Mouse (Mus musculus) left cerebral cortex, postnatal 25 days (tissue): Measurements from ENCODE around the gene Efna4. TPM values are rescaled to one million over a fixed set of nuclear protein-coding genes. Genes with fewer than 3 reads are reported as not detected.

Experiments
- DNase-seq, 2 experiments: peaks; one replicate each; pipeline ENCODE4 v3.0.0; 2022; ENCODE audit warnings: low spot score in 2 of 2, mixed read lengths in 1 of 2
- intact Hi-C: fragments of 180-260 bp; cut with DNase I; formaldehyde crosslinking; loops from one replicate; pipeline ENCODE4 v1.15.1; 2025
- total RNA-seq, 2 experiments: library from RNA; stranded (reverse); gene quantifications; 2 replicates each; pipeline ENCODE4 v1.2.3; 2021

The Efna4 gene
- under 1 TPM; 0.27 to 0.37 TPM for total RNA-seq

- no peak for DNase-seq
- intact Hi-C loops, result loop anchor here (2.0 kb wide), 1 partner anchor 21 kb away; no protein-coding TSS in a partner anchor
These were observed at the start of gene Efna4 for GRCm38 (mm10) chr3:89337721-89338578. Gene Efna4, minus strand, starts transcription at chr3:89338028.

- no peak for DNase-seq
- intact Hi-C loops, result no loop called here
These were observed 48.9 kb upstream of the Efna4 start for GRCm38 (mm10) chr3:89386438-89387420.

GRCm38 (mm10) chr3:89385451-89385850 lies 47.6 kb upstream of the Efna4 start:
- no peak for DNase-seq
- intact Hi-C loops, result no loop called here

- DNase-seq, result no peak
- intact Hi-C loops, result no loop called here
These were observed 46.7 kb upstream of the Efna4 start for GRCm38 (mm10) chr3:89384331-89385076.

GRCm38 (mm10) chr3:89383651-89384255 lies 45.9 kb upstream of the Efna4 start:
- DNase-seq, result no peak
- intact Hi-C loops, result no loop called here

- no peak for DNase-seq
- intact Hi-C loops, result no loop called here
These were observed 45.1 kb upstream of the Efna4 start for GRCm38 (mm10) chr3:89382950-89383349.

- intact Hi-C loops, result no loop called here
- DNase-seq, result no peak
These were observed 44.4 kb upstream of the Efna4 start for GRCm38 (mm10) chr3:89382033-89382882.

- DNase-seq, result no peak
- intact Hi-C loops, result no loop called here
These were observed 43.4 kb upstream of the Efna4 start for GRCm38 (mm10) chr3:89381233-89381632.

GRCm38 (mm10) chr3:89380711-89381110 lies 42.9 kb upstream of the Efna4 start:
- DNase-seq, result no peak
- intact Hi-C loops, result no loop called here

GRCm38 (mm10) chr3:89380291-89380690 lies 42.5 kb upstream of the Efna4 start:
- intact Hi-C loops, result no loop called here
- DNase-seq, result no peak

GRCm38 (mm10) chr3:89379388-89380131 lies 41.7 kb upstream of the Efna4 start:
- no peak for DNase-seq
- intact Hi-C loops, result loop anchor here (5.0 kb wide), 1 partner anchor 108 kb away; no protein-coding TSS in a partner anchor

GRCm38 (mm10) chr3:89378394-89379067 lies 40.7 kb upstream of the Efna4 start:
- intact Hi-C loops, result loop anchor here (5.0 kb wide), 1 partner anchor 109 kb away; no protein-coding TSS in a partner anchor
- peak; percentile 60 to 70 for DNase-seq

- intact Hi-C loops, result loop anchor here (5.0 kb wide), 1 partner anchor 109 kb away; no protein-coding TSS in a partner anchor
- DNase-seq, result no peak
These were observed 40.0 kb upstream of the Efna4 start for GRCm38 (mm10) chr3:89377831-89378230.

GRCm38 (mm10) chr3:89373581-89374231 lies 35.9 kb upstream of the Efna4 start:
- intact Hi-C loops, result no loop called here
- DNase-seq, result no peak

GRCm38 (mm10) chr3:89367338-89367737 lies 29.5 kb upstream of the Efna4 start:
- intact Hi-C loops, result no loop called here
- DNase-seq, result no peak
